Mouse (Mus musculus): ENCODE data around the gene Fam3c. TPM values are rescaled to one million over a fixed set of nuclear protein-coding genes. Genes with fewer than 3 reads are reported as not detected.

The Fam3c gene
- polyA plus RNA-seq, 1 experiment from 2014 or later = 33.8 TPM

DNA sequence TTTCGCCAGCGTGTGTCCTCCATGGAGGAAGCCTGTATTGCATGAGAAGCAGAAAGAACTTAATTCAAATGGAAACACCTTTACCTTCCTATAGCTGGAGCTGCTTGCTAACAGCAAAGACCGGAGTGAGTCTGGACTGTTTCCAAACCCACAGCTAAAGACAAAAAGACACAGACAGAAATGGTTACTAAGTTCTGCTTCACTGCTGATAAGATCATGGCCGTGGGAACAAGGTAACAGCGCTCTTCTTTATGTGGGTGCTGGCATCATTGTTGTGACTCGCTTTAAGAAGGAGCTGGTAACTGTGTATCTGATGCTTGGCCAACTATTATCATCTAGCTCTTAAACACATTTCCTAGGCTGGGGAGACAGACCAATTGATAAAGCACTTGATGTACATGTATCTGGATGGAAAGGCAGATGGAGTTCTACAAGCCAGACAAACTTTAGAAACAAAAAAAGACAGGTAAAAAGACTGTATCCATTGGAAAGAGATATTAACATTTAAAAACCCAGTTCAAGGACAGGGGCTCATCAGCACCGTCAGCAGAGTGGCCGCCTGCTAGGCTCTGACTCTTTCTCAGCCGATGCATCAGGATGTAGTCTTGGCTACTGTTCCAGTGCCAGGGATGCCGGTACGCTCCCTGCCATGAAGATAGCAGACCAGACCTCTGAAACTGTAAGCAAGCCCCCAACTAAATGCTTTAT lies 6.4 kb downstream of the Fam3c start:
- peaks cover 12% of the 10 kb centered on the region for H3K4me1 ChIP-seq
- WGBS = 95% methylated on average over 11 of the region's 11 CpGs
- ATAC-seq (ENCODE audit: low FRiP score) = no peak
- no peaks in the 10 kb centered on the region for H3K9me3 ChIP-seq (replicated peaks)
- H3K36me3 ChIP-seq = no peaks in the 10 kb centered on the region
- no peak overlapping the region for H3K9ac ChIP-seq
- no peak overlapping the region for H3K4me3 ChIP-seq
- no peaks in the 10 kb centered on the region for H3K27me3 ChIP-seq
- H3K4me2 ChIP-seq (replicated peaks) = no peak overlapping the region
- H3K27ac ChIP-seq = no peak overlapping the region

DNA sequence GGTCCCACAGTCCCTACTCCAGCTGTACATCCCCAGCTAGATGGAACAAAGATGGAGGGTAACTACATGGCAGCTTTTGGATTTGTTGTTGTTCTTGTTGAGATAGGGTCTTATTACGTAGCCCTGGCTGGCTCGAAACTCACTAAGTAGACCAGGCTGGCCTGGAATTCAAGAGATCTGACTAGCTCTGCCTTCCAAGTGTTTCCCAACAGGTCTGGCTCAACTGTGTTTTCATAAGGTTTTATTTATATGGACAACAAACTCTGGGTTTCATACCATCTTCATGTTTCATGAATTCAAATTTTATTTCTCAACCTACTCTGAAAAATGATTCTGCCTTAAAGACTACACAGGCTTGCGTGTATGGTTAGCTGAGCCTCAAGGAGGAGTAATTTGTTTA lies 7.1 kb downstream of the Fam3c start:
- no peak overlapping the region for H3K4me3 ChIP-seq
- ATAC-seq (ENCODE audit: low FRiP score) = no peak
- no peak overlapping the region for H3K4me2 ChIP-seq (replicated peaks)
- H3K27me3 ChIP-seq = no peaks in the 10 kb centered on the region
- WGBS = 95% methylated on average over 3 of the region's 3 CpGs
- no peak overlapping the region for H3K27ac ChIP-seq
- no peaks in the 10 kb centered on the region for H3K9me3 ChIP-seq (replicated peaks)
- peaks cover 8% of the 10 kb centered on the region for H3K4me1 ChIP-seq
- no peak overlapping the region for H3K9ac ChIP-seq
- H3K36me3 ChIP-seq = no peaks in the 10 kb centered on the region

DNA sequence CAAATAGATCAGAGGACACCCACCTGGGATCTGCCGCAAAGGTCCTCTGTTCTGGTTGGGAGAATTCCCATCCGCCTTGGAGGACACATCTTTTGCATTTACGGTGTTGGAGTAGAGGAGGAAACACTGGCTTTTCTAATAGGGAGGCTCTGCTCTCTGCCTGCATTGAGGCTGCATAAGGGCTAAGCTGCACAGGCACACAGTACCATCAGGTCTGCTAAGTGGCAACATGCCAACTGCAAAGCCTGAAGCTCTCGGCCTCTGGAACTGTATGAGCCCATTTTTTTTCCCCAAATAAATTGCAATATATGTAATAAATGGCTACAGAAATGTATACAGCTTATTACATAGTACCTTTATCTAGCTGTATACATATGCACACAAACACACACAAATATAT lies 7.9 kb downstream of the Fam3c start:
- H3K9ac ChIP-seq = no peak overlapping the region

GRCm38 (mm10) chr6:22347132-22347902 lies 8.7 kb downstream of the Fam3c start:
- peaks cover 7% of the 10 kb centered on the region; the same call in 1 of the 2 replicates for H3K4me1 ChIP-seq
- H3K4me2 ChIP-seq (replicated peaks) = no peak overlapping the region
- no peak overlapping the region for H3K9ac ChIP-seq
- no peak overlapping the region for H3K4me3 ChIP-seq
- WGBS = 73% methylated on average over 8 of the region's 8 CpGs
- no peaks in the 10 kb centered on the region for H3K36me3 ChIP-seq
- no peaks in the 10 kb centered on the region for H3K27me3 ChIP-seq
- H3K27ac ChIP-seq = no peak overlapping the region
- H3K9me3 ChIP-seq (replicated peaks) = no peaks in the 10 kb centered on the region
- no peak for ATAC-seq (ENCODE audit: low FRiP score)

More for the DNA sequence above, 7.9 kb downstream of the Fam3c start:
- Histone ChIP-seq H3K9me3 (replicated peaks) (no peaks in the 10 kb centered on the region), H3K27ac (no peak overlapping the region), H3K4me2 (replicated peaks) (no peak overlapping the region), H3K27me3 (no peaks in the 10 kb centered on the region), H3K36me3 (no peaks in the 10 kb centered on the region), H3K4me3 (no peak overlapping the region), H3K4me1 (peaks cover 7% of the 10 kb centered on the region; the same call in 1 of the 2 replicates)
- WGBS = 84% methylated on average over 4 of the region's 4 CpGs
- no peak for ATAC-seq (ENCODE audit: low FRiP score)

DNA sequence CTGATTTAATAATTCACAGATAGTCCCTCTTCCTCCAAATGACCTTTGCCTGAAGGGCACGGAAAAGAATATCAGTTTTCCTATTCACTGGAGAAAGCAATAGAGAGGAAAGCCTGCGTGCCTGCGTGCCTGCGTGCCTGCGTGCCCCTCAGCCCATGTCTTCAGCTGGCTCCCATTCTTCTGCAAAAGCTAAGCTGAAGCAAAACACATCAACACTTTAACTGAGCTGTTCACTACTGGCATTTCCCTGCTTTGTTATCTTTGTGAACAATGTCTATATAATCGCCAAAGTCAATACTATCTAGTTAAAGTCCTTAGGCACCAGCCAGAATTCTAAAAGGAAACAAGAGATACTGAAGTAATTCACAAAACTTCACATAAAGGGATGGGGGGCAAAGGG lies 11.6 kb downstream of the Fam3c start:
- H3K27me3 ChIP-seq = no peaks in the 10 kb centered on the region
- no peak overlapping the region for H3K9ac ChIP-seq
- H3K4me3 ChIP-seq = no peak overlapping the region
- no peaks in the 10 kb centered on the region for H3K9me3 ChIP-seq (replicated peaks)
- peaks cover 2% of the 10 kb centered on the region; the same call in 1 of the 2 replicates for H3K36me3 ChIP-seq
- no peak overlapping the region for H3K27ac ChIP-seq
- WGBS = 59% methylated on average over 6 of the region's 6 CpGs
- ATAC-seq (ENCODE audit: low FRiP score) = no peak
- H3K4me2 ChIP-seq (replicated peaks) = no peak overlapping the region
- peaks cover 7% of the 10 kb centered on the region; the same call in 1 of the 2 replicates for H3K4me1 ChIP-seq

DNA sequence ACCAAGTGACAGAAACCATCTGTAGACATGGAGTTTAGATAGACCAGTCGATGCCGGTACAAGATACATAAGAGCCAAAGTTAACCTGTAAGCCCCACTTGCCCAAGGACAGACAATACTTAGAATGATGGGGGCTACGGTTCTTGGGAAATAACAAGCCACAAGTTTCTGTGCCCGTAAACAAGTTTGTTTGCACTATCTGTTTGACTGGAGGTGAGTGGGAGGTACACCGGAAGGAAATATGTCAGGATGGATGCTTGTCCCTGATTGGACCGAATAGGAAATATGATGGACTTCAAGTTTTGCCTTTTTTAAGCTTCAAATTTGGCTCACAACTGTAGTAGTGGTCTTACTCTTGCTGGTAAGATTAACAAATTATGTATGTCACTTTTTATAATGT lies 12.3 kb downstream of the Fam3c start:
- Histone ChIP-seq H3K9me3 (replicated peaks) (no peaks in the 10 kb centered on the region), H3K4me2 (replicated peaks) (no peak overlapping the region), H3K4me1 (peaks cover 7% of the 10 kb centered on the region; the same call in 1 of the 2 replicates), H3K27me3 (no peaks in the 10 kb centered on the region), H3K4me3 (no peak overlapping the region), H3K36me3 (peaks cover 2% of the 10 kb centered on the region; the same call in 1 of the 2 replicates), H3K9ac (no peak overlapping the region), H3K27ac (no peak overlapping the region)
- 95% methylated on average over 6 of the region's 6 CpGs for WGBS
- ATAC-seq (ENCODE audit: low FRiP score) = no peak

GRCm38 (mm10) chr6:22343292-22343691 lies 12.8 kb downstream of the Fam3c start:
- Histone ChIP-seq H3K4me3 (no peak overlapping the region), H3K9me3 (replicated peaks) (no peaks in the 10 kb centered on the region), H3K9ac (no peak overlapping the region), H3K4me1 (peaks cover 7% of the 10 kb centered on the region; the same call in 1 of the 2 replicates), H3K27ac (no peak overlapping the region), H3K36me3 (peaks cover 2% of the 10 kb centered on the region; the same call in 1 of the 2 replicates), H3K27me3 (no peaks in the 10 kb centered on the region), H3K4me2 (replicated peaks) (no peak overlapping the region)
- 93% methylated on average over 3 of the region's 3 CpGs for WGBS
- no peak for ATAC-seq (ENCODE audit: low FRiP score)

- no peak overlapping the region for H3K4me2 ChIP-seq (replicated peaks)
- no peak overlapping the region for H3K4me3 ChIP-seq
- no peak overlapping the region for H3K27ac ChIP-seq
- no peak overlapping the region for H3K9ac ChIP-seq
- WGBS = 95% methylated on average over 14 of the region's 14 CpGs
- peaks cover 7% of the 10 kb centered on the region; the same call in 1 of the 2 replicates for H3K36me3 ChIP-seq
- H3K27me3 ChIP-seq = no peaks in the 10 kb centered on the region
- no peak for ATAC-seq (ENCODE audit: low FRiP score)
- no peaks in the 10 kb centered on the region for H3K9me3 ChIP-seq (replicated peaks)
- H3K4me1 ChIP-seq = no peaks in the 10 kb centered on the region
Observed at GRCm38 (mm10) chr6:22340779-22341178, 15.3 kb downstream of the Fam3c start.

GRCm38 (mm10) chr6:22339763-22340542 lies 16.1 kb downstream of the Fam3c start:
- Histone ChIP-seq H3K27ac (no peak overlapping the region), H3K9ac (no peak overlapping the region), H3K27me3 (no peaks in the 10 kb centered on the region), H3K4me1 (no peaks in the 10 kb centered on the region), H3K4me3 (no peak overlapping the region), H3K9me3 (replicated peaks) (no peaks in the 10 kb centered on the region), H3K36me3 (peaks cover 7% of the 10 kb centered on the region; the same call in 1 of the 2 replicates), H3K4me2 (replicated peaks) (no peak overlapping the region)
- no peak for ATAC-seq (ENCODE audit: low FRiP score)
- WGBS = 94% methylated on average over 15 of the region's 15 CpGs

- no peak overlapping the region for H3K27ac ChIP-seq
Observed at GRCm38 (mm10) chr6:22332548-22332947, 23.5 kb downstream of the Fam3c start.

GRCm38 (mm10) chr6:22330169-22330960 lies 25.7 kb downstream of the Fam3c start:
- H3K27ac ChIP-seq = no peak overlapping the region
- H3K4me3 ChIP-seq = no peak overlapping the region
- H3K27me3 ChIP-seq = no peaks in the 10 kb centered on the region
- ATAC-seq (ENCODE audit: low FRiP score) = no peak
- H3K4me2 ChIP-seq (replicated peaks) = no peak overlapping the region
- H3K4me1 ChIP-seq = no peaks in the 10 kb centered on the region
- WGBS = 91% methylated on average over 13 of the region's 13 CpGs
- 0 out of 2 replicates have a peak, but pooled peaks cover 4% of the 10 kb centered on the region for H3K36me3 ChIP-seq
- no peaks in the 10 kb centered on the region for H3K9me3 ChIP-seq (replicated peaks)
- H3K9ac ChIP-seq = no peak overlapping the region

More at GRCm38 (mm10) chr6:22332548-22332947, 23.5 kb downstream of the Fam3c start:
- H3K36me3 ChIP-seq = 0 out of 2 replicates have a peak, but pooled peaks cover 4% of the 10 kb centered on the region
- no peak for ATAC-seq (ENCODE audit: low FRiP score)
- no peak overlapping the region for H3K4me3 ChIP-seq
- no peak overlapping the region for H3K9ac ChIP-seq
- no peaks in the 10 kb centered on the region for H3K9me3 ChIP-seq (replicated peaks)
- no peak overlapping the region for H3K4me2 ChIP-seq (replicated peaks)
- 96% methylated on average over 2 of the region's 2 CpGs for WGBS
- H3K4me1 ChIP-seq = no peaks in the 10 kb centered on the region
- H3K27me3 ChIP-seq = no peaks in the 10 kb centered on the region
